Mouse (Mus musculus) forebrain, embryonic 12.5 days (tissue): ENCODE measurements around the gene Mical2. TPM values are rescaled to one million over a fixed set of nuclear protein-coding genes. Genes with fewer than 3 reads are reported as not detected.
A peak's percentile ranks its signal among the peaks of the same experiment; 100 is the strongest.

Source experiments
- ATAC-seq: fragments of 200-750 bp; cut with Nextera tagmentation; 2 replicates; pipeline ENCODE4 v1.8.0; 2017; ENCODE audit warnings: moderate TSS enrichment; ENCODE audit not compliant: low FRiP score
- H3K27ac ChIP-seq: fragments of 300-500 bp; sonication (generic); 2 replicates; pipeline ENCODE4 v1.5.1; 2016; ENCODE audit warnings: mild to moderate bottlenecking
- H3K27me3 ChIP-seq: fragments of 300-500 bp; sonication (generic); 2 replicates; pipeline ENCODE4 v1.6.1; 2016; ENCODE audit warnings: mild to moderate bottlenecking
- H3K36me3 ChIP-seq: fragments of 300-500 bp; sonication (generic); replicated peaks from 2 replicates; pipeline ENCODE4 v1.6.1; 2016; ENCODE audit warnings: mild to moderate bottlenecking
- H3K4me1 ChIP-seq: fragments of 300-500 bp; sonication (generic); 2 replicates; pipeline ENCODE4 v1.6.1; 2016
- H3K4me2 ChIP-seq: fragments of 300-500 bp; sonication (generic); 2 replicates; pipeline ENCODE4 v1.6.1; 2016; ENCODE audit warnings: mild to moderate bottlenecking, moderate library complexity
- H3K4me3 ChIP-seq: fragments of 300-500 bp; sonication (generic); replicated peaks from 2 replicates; pipeline ENCODE4 v1.5.1; 2016; ENCODE audit warnings: mild to moderate bottlenecking
- H3K9ac ChIP-seq: fragments of 300-500 bp; sonication (generic); 2 replicates; pipeline ENCODE4 v1.6.1; 2016; ENCODE audit warnings: mild to moderate bottlenecking
- H3K9me3 ChIP-seq: fragments of 300-500 bp; sonication (generic); 2 replicates; pipeline ENCODE4 v1.6.1; 2016
- WGBS: fragments of 180-500 bp; shearing (Covaris S2); methylation state at CpG from one replicate; pipeline ENCODE4 v1.1.7; 2016; 5-methylcytosine and 5-hydroxymethylcytosine counted together
- polyA plus RNA-seq: library from polyadenylated mRNA; unstranded; fragments of >200 nt; fragmentation: Nextera tagmentation; extraction: Ambion mirVana; gene quantifications from 2 replicates; pipeline ENCODE4 v1.2.1, GENCODE M21; 2016

Gene Mical2
- polyA plus RNA-seq, 1 experiment from 2014 or later, result 2.3 TPM

DNA sequence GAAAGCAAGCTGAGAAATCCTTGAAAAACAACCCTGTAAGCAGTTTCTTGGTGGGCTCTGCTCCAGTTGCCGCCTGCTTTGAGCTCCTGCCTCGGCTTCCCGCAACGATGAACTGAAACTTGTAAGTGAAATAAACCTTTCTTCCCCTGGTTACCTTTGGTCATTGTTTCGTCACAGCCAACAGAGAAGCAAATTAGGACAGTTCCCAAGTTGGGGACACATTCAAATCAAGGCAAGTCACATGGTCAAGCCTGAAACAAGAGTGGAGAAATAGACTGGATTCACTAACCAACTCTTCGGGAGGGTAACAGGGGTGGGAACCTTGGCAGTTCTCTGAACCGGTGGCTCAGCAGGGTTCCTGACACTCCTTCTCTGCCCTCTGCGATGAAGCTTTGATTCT is 28.2 kb upstream of the Mical2 start:
- Histone ChIP-seq H3K27ac (no peak overlapping the region), H3K36me3 (no peaks in the 10 kb centered on the region), H3K9ac (no peak overlapping the region), H3K4me1 (0 out of 2 replicates have a peak, but pooled peaks cover 4% of the 10 kb centered on the region), H3K9me3 (no peaks in the 10 kb centered on the region), H3K27me3 (no peaks in the 10 kb centered on the region), H3K4me2 (no peak overlapping the region), H3K4me3 (no peak overlapping the region)
- ATAC-seq, result no peak
- WGBS, result 75% methylated on average over 8 of the region's 8 CpGs

DNA sequence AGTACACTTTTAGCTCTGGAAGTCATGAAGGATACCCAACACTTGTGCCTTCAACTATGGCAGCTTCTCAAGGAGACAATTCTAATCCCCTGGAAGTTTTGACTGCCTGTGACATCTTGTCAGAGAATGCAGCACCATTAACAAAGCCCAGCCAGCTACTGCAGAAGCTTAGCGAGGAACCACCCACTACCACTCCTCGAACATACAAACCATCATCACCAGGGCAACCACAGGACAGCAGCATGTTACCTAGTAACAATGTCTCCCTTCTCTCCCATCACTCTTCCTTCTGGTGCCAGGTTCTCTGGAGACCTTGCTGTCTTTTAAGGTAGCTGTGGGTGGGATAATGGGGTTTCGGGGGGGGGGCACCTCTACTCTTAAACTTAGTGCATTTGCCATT is 26.3 kb upstream of the Mical2 start:
- H3K36me3 ChIP-seq, result no peaks in the 10 kb centered on the region
- WGBS, result 50% methylated on average over 3 of the region's 3 CpGs
- H3K27ac ChIP-seq, result no peak overlapping the region
- no peaks in the 10 kb centered on the region for H3K27me3 ChIP-seq
- no peaks in the 10 kb centered on the region for H3K9me3 ChIP-seq
- ATAC-seq, result no peak
- H3K4me1 ChIP-seq, result 0 out of 2 replicates have a peak, but pooled peaks cover 4% of the 10 kb centered on the region
- no peak overlapping the region for H3K9ac ChIP-seq
- no peak overlapping the region for H3K4me3 ChIP-seq
- no peak overlapping the region for H3K4me2 ChIP-seq

DNA sequence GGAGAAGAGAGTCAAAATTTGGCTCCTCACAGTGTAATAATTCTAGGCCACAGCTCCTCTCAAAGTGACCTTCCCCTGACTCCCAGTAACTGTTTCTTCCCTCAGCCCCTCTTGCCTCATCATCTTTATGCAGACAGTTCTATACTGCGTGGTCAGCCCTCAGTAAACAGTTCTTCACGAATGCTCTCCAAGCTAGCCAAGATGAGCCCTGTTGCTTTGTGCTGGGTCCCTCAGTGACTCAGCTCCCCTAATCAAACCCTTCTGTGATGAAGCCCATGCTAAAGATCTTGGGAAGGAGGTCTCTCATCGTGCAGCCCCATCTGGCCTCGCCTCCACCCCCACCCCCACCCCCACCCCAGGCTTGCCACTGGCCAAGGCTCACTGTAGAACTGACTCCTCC is 24.9 kb upstream of the Mical2 start:
- Histone ChIP-seq H3K27ac (no peak overlapping the region), H3K4me3 (no peak overlapping the region), H3K36me3 (no peaks in the 10 kb centered on the region), H3K4me1 (0 out of 2 replicates have a peak, but pooled peaks cover 4% of the 10 kb centered on the region), H3K27me3 (no peaks in the 10 kb centered on the region), H3K9ac (no peak overlapping the region), H3K9me3 (no peaks in the 10 kb centered on the region), H3K4me2 (no peak overlapping the region)
- WGBS, result 28% methylated on average over 4 of the region's 4 CpGs
- ATAC-seq, result no peak

DNA sequence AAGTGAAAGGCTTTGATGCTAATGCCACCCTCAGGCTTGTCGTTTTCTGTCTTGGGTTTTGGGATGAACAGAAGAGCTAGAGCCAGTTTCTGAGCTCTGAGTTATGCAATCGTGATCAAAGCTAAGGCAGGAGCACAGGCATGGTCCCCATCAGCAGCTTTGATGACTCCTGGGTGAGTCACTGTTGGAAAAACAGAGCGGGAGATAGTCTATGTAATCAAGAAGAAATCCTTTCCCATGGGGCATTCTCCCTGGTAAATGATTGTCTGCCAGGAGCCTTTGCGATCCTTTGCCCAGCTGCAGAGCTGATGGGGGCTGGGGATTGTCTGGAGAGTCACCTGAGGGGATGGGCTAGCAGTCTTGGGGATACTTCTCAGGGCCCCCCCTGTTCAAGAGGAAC is 23.5 kb upstream of the Mical2 start:
- 0 out of 2 replicates have a peak, but pooled peaks cover 4% of the 10 kb centered on the region for H3K4me1 ChIP-seq
- 77% methylated on average over 4 of the region's 4 CpGs for WGBS
- no peak for ATAC-seq

DNA sequence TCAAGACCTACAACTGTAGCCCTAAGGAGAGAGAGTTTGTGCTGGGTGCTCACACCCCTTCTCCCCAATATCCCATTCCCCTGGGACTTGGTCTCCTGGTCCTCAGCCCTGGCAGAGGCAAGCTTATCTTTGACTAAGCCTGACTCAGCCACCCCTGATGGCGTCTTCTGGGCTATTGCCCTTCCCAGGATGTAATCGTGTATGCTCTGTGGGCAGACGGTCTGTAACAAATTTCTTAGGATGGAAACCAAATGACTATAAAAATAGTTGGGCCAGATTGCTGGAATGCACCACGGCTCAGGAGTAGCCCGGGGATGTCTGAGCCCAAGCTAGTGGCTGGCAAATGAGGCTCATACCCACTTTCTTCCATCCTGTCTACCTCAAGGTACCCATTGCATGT is 22.8 kb upstream of the Mical2 start:
- H3K27me3 ChIP-seq, result no peaks in the 10 kb centered on the region
- 0 out of 2 replicates have a peak, but pooled peaks cover 4% of the 10 kb centered on the region for H3K4me1 ChIP-seq
- no peak overlapping the region for H3K9ac ChIP-seq
- H3K4me2 ChIP-seq, result no peak overlapping the region
- no peaks in the 10 kb centered on the region for H3K36me3 ChIP-seq
- ATAC-seq, result no peak
- H3K27ac ChIP-seq, result no peak overlapping the region
- H3K4me3 ChIP-seq, result no peak overlapping the region
- WGBS, result 85% methylated on average over 5 of the region's 5 CpGs
- H3K9me3 ChIP-seq, result no peaks in the 10 kb centered on the region

More for the DNA sequence above, 23.5 kb upstream of the Mical2 start:
- Histone ChIP-seq H3K4me3 (no peak overlapping the region), H3K27me3 (no peaks in the 10 kb centered on the region), H3K9me3 (no peaks in the 10 kb centered on the region), H3K4me2 (no peak overlapping the region), H3K9ac (no peak overlapping the region), H3K27ac (no peak overlapping the region), H3K36me3 (no peaks in the 10 kb centered on the region)

DNA sequence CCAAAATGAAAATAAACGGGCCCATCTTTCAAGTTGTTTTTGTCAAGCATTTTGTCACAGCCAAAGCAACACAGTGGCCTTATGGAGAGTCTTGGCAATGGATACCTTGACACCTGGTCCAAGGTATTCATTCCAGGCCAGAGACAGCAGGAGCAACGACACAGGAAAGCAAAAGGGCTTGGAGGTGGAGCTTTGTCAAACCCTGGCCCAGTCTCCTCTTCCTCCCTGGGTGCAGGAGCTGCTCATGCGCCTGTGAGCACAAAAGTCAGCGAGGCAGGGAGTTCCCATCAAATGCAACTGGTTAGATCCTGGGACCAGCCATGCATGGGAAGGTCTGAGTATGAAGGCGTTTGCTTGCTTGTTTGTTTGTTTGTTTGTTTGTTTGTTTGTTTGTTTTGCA is 21.7 kb upstream of the Mical2 start:
- Histone ChIP-seq H3K9ac (no peak overlapping the region), H3K27ac (no peak overlapping the region), H3K4me3 (no peak overlapping the region), H3K4me1 (0 out of 2 replicates have a peak, but pooled peaks cover 4% of the 10 kb centered on the region), H3K9me3 (no peaks in the 10 kb centered on the region), H3K27me3 (no peaks in the 10 kb centered on the region), H3K36me3 (no peaks in the 10 kb centered on the region), H3K4me2 (no peak overlapping the region)
- WGBS, result 75% methylated on average over 5 of the region's 5 CpGs
- no peak for ATAC-seq

DNA sequence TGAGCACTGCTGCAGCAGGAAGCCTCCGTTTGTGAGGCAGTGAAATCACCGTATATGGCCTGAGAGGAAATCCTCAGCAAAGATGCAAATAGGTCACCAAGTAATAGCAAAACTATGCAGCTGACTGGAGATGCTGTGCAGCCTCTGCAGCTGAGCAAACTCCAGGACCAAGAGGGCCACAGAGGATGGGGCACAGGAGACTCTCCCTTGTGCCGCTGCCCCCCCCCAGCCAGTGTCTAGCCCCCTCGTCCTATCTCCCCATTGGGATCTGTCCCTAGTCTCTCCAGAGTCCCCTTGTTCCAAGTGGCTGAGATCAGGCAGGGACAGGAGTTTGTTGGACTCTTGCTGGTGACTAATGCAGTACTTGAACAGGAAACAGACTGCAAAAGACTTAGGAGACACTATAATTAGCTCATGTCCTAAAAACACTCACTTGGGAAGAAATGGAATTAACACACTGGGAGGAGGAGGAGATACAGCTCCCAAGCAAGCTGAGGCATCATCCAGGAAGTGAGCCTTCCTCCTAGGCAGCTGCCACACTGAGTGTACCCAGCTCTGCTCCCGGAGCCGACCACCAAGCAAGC is 21.2 kb upstream of the Mical2 start:
- Histone ChIP-seq H3K27me3 (no peaks in the 10 kb centered on the region), H3K4me2 (no peak overlapping the region), H3K9me3 (no peaks in the 10 kb centered on the region), H3K36me3 (no peaks in the 10 kb centered on the region), H3K9ac (no peak overlapping the region), H3K4me3 (no peak overlapping the region), H3K4me1 (0 out of 2 replicates have a peak, but pooled peaks cover under 1% of the 10 kb centered on the region), H3K27ac (no peak overlapping the region)
- no peak for ATAC-seq
- 84% methylated on average over 6 of the region's 6 CpGs for WGBS

DNA sequence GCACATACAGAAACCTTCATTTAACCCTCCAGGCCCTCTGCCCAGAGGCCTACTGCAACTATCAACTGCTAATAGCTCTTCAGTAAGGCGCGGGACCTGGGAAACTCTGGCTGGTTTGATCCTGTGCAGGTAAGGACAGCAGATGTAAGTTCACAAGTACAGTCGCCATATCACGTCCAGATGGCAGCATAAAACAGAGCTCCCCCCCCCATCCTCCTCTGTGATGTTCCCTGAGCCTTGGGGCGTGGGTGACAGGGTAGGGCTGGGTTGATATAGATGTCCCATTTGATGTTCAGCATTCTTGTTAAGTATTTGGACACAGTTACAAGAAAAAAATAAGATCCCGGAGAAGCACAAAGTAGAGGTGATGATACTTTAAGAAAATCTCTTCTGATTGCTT is 20.1 kb upstream of the Mical2 start:
- ATAC-seq, result no peak
- no peaks in the 10 kb centered on the region for H3K9me3 ChIP-seq
- H3K27ac ChIP-seq, result no peak overlapping the region
- no peaks in the 10 kb centered on the region for H3K4me1 ChIP-seq
- H3K9ac ChIP-seq, result no peak overlapping the region
- H3K4me3 ChIP-seq, result no peak overlapping the region
- no peak overlapping the region for H3K4me2 ChIP-seq
- no peaks in the 10 kb centered on the region for H3K36me3 ChIP-seq
- 93% methylated on average over 6 of the region's 6 CpGs for whole genome bisulfite sequencing
- no peaks in the 10 kb centered on the region for H3K27me3 ChIP-seq

DNA sequence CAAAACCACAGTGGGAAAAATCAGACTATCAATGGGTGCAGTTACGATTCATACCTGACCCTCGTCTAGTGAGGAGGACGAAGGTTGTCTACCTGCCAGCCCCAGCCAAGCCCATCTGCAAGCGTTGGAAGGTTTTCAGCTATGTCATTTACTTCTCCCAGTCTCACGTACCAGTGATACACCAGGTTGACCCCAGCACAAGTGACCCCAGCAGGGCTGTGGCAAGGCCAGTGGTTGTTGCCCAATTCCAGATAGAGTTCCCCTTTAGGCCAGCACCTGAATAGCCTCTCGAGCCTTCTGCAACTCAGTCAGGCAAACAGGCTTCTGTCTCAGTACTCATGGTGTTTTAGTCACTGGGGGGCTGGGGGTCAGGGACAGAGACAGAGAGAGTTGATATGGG is 17.9 kb upstream of the Mical2 start:
- Histone ChIP-seq H3K27me3 (no peaks in the 10 kb centered on the region), H3K4me1 (peaks cover 3% of the 10 kb centered on the region; the same call in 1 of the 2 replicates), H3K9ac (no peak overlapping the region), H3K36me3 (no peaks in the 10 kb centered on the region), H3K9me3 (no peaks in the 10 kb centered on the region), H3K27ac (no peak overlapping the region), H3K4me2 (no peak overlapping the region), H3K4me3 (no peak overlapping the region)
- no peak for ATAC-seq
- WGBS, result 92% methylated on average over 6 of the region's 6 CpGs

DNA sequence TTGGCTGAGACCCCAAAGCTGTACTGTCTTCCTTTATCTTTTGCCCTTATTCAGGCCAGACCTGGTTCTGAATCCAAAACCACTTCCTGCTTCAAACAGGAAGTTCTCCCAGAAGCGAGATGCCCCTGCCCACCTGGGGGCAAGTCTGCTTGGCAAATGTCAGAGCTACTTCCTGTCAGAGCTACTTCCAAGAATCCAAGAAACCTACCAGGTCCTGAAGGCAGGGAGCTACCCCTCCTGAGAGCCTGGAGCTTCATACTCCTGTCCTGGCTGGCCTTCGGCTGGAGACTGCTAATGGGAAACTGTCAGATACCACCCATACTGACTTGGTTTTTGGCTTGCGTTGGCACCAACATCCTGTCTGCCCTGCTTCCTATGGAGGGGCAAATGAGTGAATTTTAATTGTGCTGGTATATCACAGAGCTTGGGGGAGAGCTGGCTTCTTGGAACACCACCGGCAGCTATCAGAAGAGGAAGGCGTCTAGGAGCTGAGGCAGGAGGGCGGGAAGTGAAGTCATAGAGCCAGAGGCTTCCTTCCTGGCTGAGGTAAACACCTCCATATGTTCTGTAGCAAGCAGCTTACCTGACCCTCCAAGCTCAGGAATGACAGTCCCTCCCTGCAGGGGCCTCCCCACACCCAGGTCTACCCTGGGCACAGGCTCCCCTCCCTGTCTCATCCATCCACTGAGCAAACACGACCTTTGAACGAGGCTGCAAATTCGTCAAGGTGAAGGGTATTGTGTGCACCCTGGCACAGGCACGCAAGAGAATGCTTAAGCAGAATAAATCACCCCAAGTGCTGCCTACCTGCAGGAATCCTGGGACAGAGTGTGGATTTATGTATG is 17.1 kb upstream of the Mical2 start:
- no peaks in the 10 kb centered on the region for H3K36me3 ChIP-seq
- ATAC-seq, result no peak
- WGBS, result 80% methylated on average over 10 of the region's 10 CpGs

DNA sequence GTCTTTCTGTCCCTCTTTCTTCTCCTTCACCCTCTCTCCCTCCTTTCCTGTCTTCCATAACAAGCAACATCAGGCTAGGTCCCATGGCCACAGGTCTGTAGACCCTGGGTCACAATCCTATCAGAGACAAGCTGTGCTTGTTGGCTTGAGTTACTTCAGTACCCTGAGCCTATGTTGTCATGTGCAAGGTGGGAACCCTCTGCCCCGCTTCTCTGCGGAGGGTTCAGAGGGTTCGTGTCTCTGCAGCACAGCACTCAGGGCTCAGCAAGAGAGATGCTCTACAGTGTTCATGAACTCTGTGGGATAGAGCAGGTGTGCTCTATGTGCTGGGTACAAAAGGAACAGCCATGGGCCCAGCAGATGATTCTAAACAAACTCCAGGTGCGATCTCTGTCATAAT is 16.0 kb upstream of the Mical2 start:
- Histone ChIP-seq H3K27me3 (no peaks in the 10 kb centered on the region), H3K36me3 (no peaks in the 10 kb centered on the region), H3K27ac (no peak overlapping the region), H3K9ac (no peak overlapping the region), H3K4me1 (peaks cover 13% of the 10 kb centered on the region), H3K9me3 (no peaks in the 10 kb centered on the region), H3K4me3 (no peak overlapping the region), H3K4me2 (no peak overlapping the region)
- WGBS, result 89% methylated on average over 4 of the region's 4 CpGs
- ATAC-seq, result no peak

More for the DNA sequence above, 17.1 kb upstream of the Mical2 start:
- no peaks in the 10 kb centered on the region for H3K9me3 ChIP-seq
- peaks cover 9% of the 10 kb centered on the region for H3K4me1 ChIP-seq
- no peak overlapping the region for H3K27ac ChIP-seq
- H3K27me3 ChIP-seq, result no peaks in the 10 kb centered on the region
- no peak overlapping the region for H3K9ac ChIP-seq
- H3K4me3 ChIP-seq, result no peak overlapping the region
- H3K4me2 ChIP-seq, result no peak overlapping the region

DNA sequence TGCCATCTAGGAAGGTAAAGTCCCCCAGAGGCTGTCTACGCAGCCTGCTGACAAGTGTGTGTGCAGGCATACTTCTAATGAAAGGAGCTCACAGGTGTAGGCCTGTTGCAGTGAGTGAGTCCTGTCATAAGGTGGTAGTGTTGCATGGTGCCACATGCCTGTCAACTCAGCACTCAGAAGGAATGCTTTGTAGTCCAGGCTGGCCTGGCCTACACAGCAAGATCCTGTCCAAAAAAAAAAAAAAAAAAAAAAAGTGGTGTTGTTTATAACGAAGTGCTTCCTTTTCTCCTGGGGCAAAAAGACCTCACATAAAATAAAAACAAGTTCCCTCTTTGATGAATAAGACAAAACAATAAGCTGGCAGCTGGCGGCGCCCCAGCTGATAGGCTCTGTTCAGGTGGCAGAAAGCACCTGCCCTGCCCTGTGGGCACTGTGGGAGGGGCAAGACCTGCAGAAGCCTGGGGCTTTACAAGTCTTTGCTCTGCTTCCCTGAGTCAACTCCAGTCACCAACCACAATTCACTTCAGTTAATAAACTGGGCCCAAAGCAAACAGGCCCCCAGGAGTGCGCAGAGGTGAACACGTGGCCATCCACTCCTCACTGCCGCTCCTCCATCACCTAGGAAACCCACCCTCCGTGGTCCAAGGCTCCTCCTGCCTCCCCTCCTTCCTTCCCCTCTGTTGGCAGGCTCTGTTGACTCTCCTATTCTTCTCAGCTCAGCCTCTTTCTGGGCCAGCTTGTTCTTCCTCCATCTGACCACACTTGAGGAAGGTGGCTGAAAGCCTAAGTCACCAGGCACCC is 12.5 kb upstream of the Mical2 start:
- Histone ChIP-seq H3K4me1 (peaks cover 13% of the 10 kb centered on the region), H3K4me2 (no peak overlapping the region), H3K4me3 (no peak overlapping the region), H3K9ac (no peak overlapping the region), H3K27me3 (no peaks in the 10 kb centered on the region), H3K9me3 (no peaks in the 10 kb centered on the region), H3K27ac (0 out of 2 replicates have a peak overlapping the region, but pooled peaks have one; percentile 20), H3K36me3 (no peaks in the 10 kb centered on the region)
- 48% methylated on average over 8 of the region's 8 CpGs for WGBS
- ATAC-seq, result peak; percentile 60; the same call in 1 of the 2 replicates
